Mouse (Mus musculus) thymus, postnatal 0 days (tissue): ENCODE measurements around the gene Smpdl3b. TPM values are rescaled to one million over a fixed set of nuclear protein-coding genes. Genes with fewer than 3 reads are reported as not detected.
"Not testable (repeated sequence)": the region's sequence is repeated elsewhere in the genome, so short reads cannot be mapped to it uniquely, and the experiment has no call there.

ENCODE experiments used
- DNase-seq: peaks from one replicate; pipeline ENCODE4 v3.0.0-alpha.2; 2015; ENCODE audit warnings: low spot score
- polyA plus RNA-seq: library from polyadenylated mRNA; unstranded; fragments of >200 nt; fragmentation: Nextera tagmentation; extraction: Ambion mirVana; gene quantifications from 2 replicates; pipeline ENCODE4 v1.2.1, GENCODE M21; 2015

The Smpdl3b gene
- polyA plus RNA-seq, 1 experiment from 2014 or later = 0.75 TPM

GRCm38 (mm10) chr4:132780288-132780687 is 23.2 kb upstream of the Smpdl3b start:
- no peak for DNase-seq

GRCm38 (mm10) chr4:132778562-132779201 is 21.6 kb upstream of the Smpdl3b start:
- no peak for DNase-seq

GRCm38 (mm10) chr4:132776764-132777163 is 19.7 kb upstream of the Smpdl3b start:
- peak; percentile 75 for DNase-seq

- no peak for DNase-seq
Observed at GRCm38 (mm10) chr4:132774905-132775304, 17.9 kb upstream of the Smpdl3b start.

GRCm38 (mm10) chr4:132771776-132772175 is 14.7 kb upstream of the Smpdl3b start:
- DNase-seq = no peak

- DNase-seq = peak; percentile 100
Observed at GRCm38 (mm10) chr4:132767914-132768876, 11.1 kb upstream of the Smpdl3b start, which contains the start of gene Rpa2. TSS of gene Rpa2 (plus strand) at chr4:132768332.

- DNase-seq = not testable (repeated sequence)
Observed at GRCm38 (mm10) chr4:132763125-132763524, 6.1 kb upstream of the Smpdl3b start.

GRCm38 (mm10) chr4:132762602-132763001 is 5.5 kb upstream of the Smpdl3b start:
- no peak for DNase-seq

- DNase-seq = no peak
Observed at GRCm38 (mm10) chr4:132760296-132760695, 3.2 kb upstream of the Smpdl3b start.

- DNase-seq = no peak
Observed at GRCm38 (mm10) chr4:132757633-132758351, 740 bp upstream of the Smpdl3b start.

GRCm38 (mm10) chr4:132752992-132753391 is 4.1 kb downstream of the Smpdl3b start:
- DNase-seq = no peak

GRCm38 (mm10) chr4:132749258-132749982 is 7.6 kb downstream of the Smpdl3b start:
- no peak for DNase-seq

GRCm38 (mm10) chr4:132748778-132749177 is 8.3 kb downstream of the Smpdl3b start:
- DNase-seq = no peak

GRCm38 (mm10) chr4:132747664-132748259 is 9.3 kb downstream of the Smpdl3b start:
- peak; percentile 43 for DNase-seq

- peak; percentile 39 for DNase-seq
Observed at GRCm38 (mm10) chr4:132746911-132747517, 10.0 kb downstream of the Smpdl3b start.

GRCm38 (mm10) chr4:132743992-132744911 is 12.8 kb downstream of the Smpdl3b start:
- no peak for DNase-seq

- DNase-seq = peak; percentile 25
Observed at GRCm38 (mm10) chr4:132741491-132741890, 15.6 kb downstream of the Smpdl3b start.

- DNase-seq = not testable (repeated sequence)
Observed at GRCm38 (mm10) chr4:132737154-132737553, 19.9 kb downstream of the Smpdl3b start.

GRCm38 (mm10) chr4:132735894-132736293 is 21.2 kb downstream of the Smpdl3b start:
- no peak for DNase-seq
